Mouse (Mus musculus) midbrain, embryonic 13.5 days (tissue): ENCODE measurements around the gene Dlgap1. TPM values are rescaled to one million over a fixed set of nuclear protein-coding genes. Genes with fewer than 3 reads are reported as not detected.
"Not testable (repeated sequence)": the region's sequence is repeated elsewhere in the genome, so short reads cannot be mapped to it uniquely, and the experiment has no call there.

Experiments used
- ATAC-seq: fragments of 200-750 bp; cut with Nextera tagmentation; 2 replicates; pipeline ENCODE4 v1.8.0; 2017; ENCODE audit warnings: mild to moderate bottlenecking, moderate TSS enrichment, moderate library complexity
- H3K27ac ChIP-seq: fragments of 300-500 bp; sonication (generic); 2 replicates; pipeline ENCODE4 v1.5.1; 2015; ENCODE audit warnings: inconsistent platforms, mild to moderate bottlenecking, moderate library complexity
- H3K27me3 ChIP-seq: fragments of 300-500 bp; sonication (generic); 2 replicates; pipeline ENCODE4 v1.6.1; 2015; ENCODE audit warnings: mild to moderate bottlenecking, inconsistent platforms
- H3K36me3 ChIP-seq: fragments of 300-500 bp; sonication (generic); 2 replicates; pipeline ENCODE4 v1.6.1; 2015; ENCODE audit warnings: mild to moderate bottlenecking, inconsistent platforms
- H3K4me1 ChIP-seq: fragments of 300-500 bp; sonication (generic); replicated peaks from 2 replicates; pipeline ENCODE4 v1.6.1; 2015; ENCODE audit warnings: inconsistent platforms
- H3K4me2 ChIP-seq: fragments of 300-500 bp; sonication (generic); replicated peaks from 2 replicates; pipeline ENCODE4 v1.6.1; 2015; ENCODE audit warnings: moderate library complexity, mild to moderate bottlenecking, inconsistent platforms
- H3K4me3 ChIP-seq: fragments of 300-500 bp; sonication (generic); replicated peaks from 2 replicates; pipeline ENCODE4 v1.5.1; 2015; ENCODE audit warnings: mild to moderate bottlenecking, inconsistent platforms
- H3K9ac ChIP-seq: fragments of 300-500 bp; sonication (generic); replicated peaks from 2 replicates; pipeline ENCODE4 v1.6.1; 2015; ENCODE audit warnings: mild to moderate bottlenecking, inconsistent platforms
- H3K9me3 ChIP-seq: fragments of 300-500 bp; sonication (generic); 2 replicates; pipeline ENCODE4 v1.6.1; 2016; ENCODE audit warnings: mild to moderate bottlenecking, inconsistent platforms
- WGBS: fragments of 180-500 bp; shearing (Covaris S2); methylation state at CpG from one replicate; pipeline ENCODE4 v1.1.7; 2015; 5-methylcytosine and 5-hydroxymethylcytosine counted together
- polyA plus RNA-seq: library from polyadenylated mRNA; unstranded; fragments of >200 nt; fragmentation: Nextera tagmentation; extraction: Ambion mirVana; gene quantifications from 2 replicates; pipeline ENCODE4 v1.2.1, GENCODE M21; 2015

Gene Dlgap1
- polyA plus RNA-seq, 1 experiment from 2014 or later, result 10.1 TPM

GRCm38 (mm10) chr17:70835071-70835790 lies 866.4 kb downstream of the Dlgap1 start:
- Histone ChIP-seq H3K4me3 (peak overlapping the region; percentile 48), H3K36me3 (0 out of 2 replicates have a peak, but pooled peaks cover 6% of the 10 kb centered on the region), H3K4me2 (peak overlapping the region; percentile 78), H3K4me1 (peaks cover 16% of the 10 kb centered on the region), H3K9ac (peak overlapping the region; percentile 72), H3K27me3 (no peaks in the 10 kb centered on the region), H3K9me3 (no peaks in the 10 kb centered on the region), H3K27ac (no peak overlapping the region)
- WGBS, result under 1% methylated on average over 10 of the region's 10 CpGs
- peak; percentile 49 for ATAC-seq

GRCm38 (mm10) chr17:70836820-70837219 lies 867.9 kb downstream of the Dlgap1 start:
- Histone ChIP-seq H3K27me3 (no peaks in the 10 kb centered on the region), H3K4me1 (peaks cover 16% of the 10 kb centered on the region), H3K9me3 (no peaks in the 10 kb centered on the region), H3K27ac (no peak overlapping the region), H3K4me3 (no peak overlapping the region), H3K4me2 (no peak overlapping the region), H3K36me3 (0 out of 2 replicates have a peak, but pooled peaks cover 6% of the 10 kb centered on the region), H3K9ac (no peak overlapping the region)
- 35% methylated on average over 7 of the region's 7 CpGs for WGBS
- ATAC-seq, result no peak

- H3K36me3 ChIP-seq, H3K4me2 ChIP-seq, H3K27me3 ChIP-seq, H3K27ac ChIP-seq, ATAC-seq, H3K9me3 ChIP-seq, H3K9ac ChIP-seq, H3K4me3 ChIP-seq: not testable (repeated sequence)
- 96% methylated on average over 5 of the region's 6 CpGs for WGBS
- H3K4me1 ChIP-seq, result peaks cover 16% of the 10 kb centered on the region
Observed at GRCm38 (mm10) chr17:70837474-70837873, 868.6 kb downstream of the Dlgap1 start.

- Histone ChIP-seq H3K27ac (no peak overlapping the region), H3K4me3 (no peak overlapping the region), H3K9ac (no peak overlapping the region), H3K4me2 (no peak overlapping the region), H3K4me1 (peaks cover 16% of the 10 kb centered on the region), H3K36me3 (0 out of 2 replicates have a peak, but pooled peaks cover 6% of the 10 kb centered on the region), H3K9me3 (no peaks in the 10 kb centered on the region), H3K27me3 (no peaks in the 10 kb centered on the region)
- WGBS, result 89% methylated on average over 7 of the region's 7 CpGs
- ATAC-seq, result no peak
Observed at GRCm38 (mm10) chr17:70838031-70838430, 869.2 kb downstream of the Dlgap1 start.

- Histone ChIP-seq H3K4me1 (peaks cover 16% of the 10 kb centered on the region), H3K4me2 (no peak overlapping the region), H3K9me3 (no peaks in the 10 kb centered on the region), H3K36me3 (0 out of 2 replicates have a peak, but pooled peaks cover 6% of the 10 kb centered on the region), H3K4me3 (no peak overlapping the region), H3K27me3 (no peaks in the 10 kb centered on the region), H3K9ac (no peak overlapping the region), H3K27ac (no peak overlapping the region)
- no peak for ATAC-seq
- WGBS, result 56% methylated on average over 5 of the region's 5 CpGs
Observed at GRCm38 (mm10) chr17:70838533-70838932, 869.7 kb downstream of the Dlgap1 start.

GRCm38 (mm10) chr17:70843252-70843651 lies 874.4 kb downstream of the Dlgap1 start:
- peaks cover 16% of the 10 kb centered on the region for H3K4me1 ChIP-seq
- H3K27ac ChIP-seq, result no peak overlapping the region
- peaks cover 2% of the 10 kb centered on the region; the same call in 1 of the 2 replicates for H3K27me3 ChIP-seq
- no peak for ATAC-seq
- H3K4me2 ChIP-seq, result no peak overlapping the region
- no peaks in the 10 kb centered on the region for H3K9me3 ChIP-seq
- WGBS, result 77% methylated on average over 4 of the region's 4 CpGs
- peaks cover 12% of the 10 kb centered on the region; the same call in 1 of the 2 replicates for H3K36me3 ChIP-seq
- no peak overlapping the region for H3K4me3 ChIP-seq
- H3K9ac ChIP-seq, result no peak overlapping the region

GRCm38 (mm10) chr17:70844971-70845370 lies 876.1 kb downstream of the Dlgap1 start:
- Histone ChIP-seq H3K27ac (no peak overlapping the region), H3K27me3 (peaks cover 19% of the 10 kb centered on the region), H3K36me3 (peaks cover 7% of the 10 kb centered on the region; the same call in 1 of the 2 replicates), H3K4me3 (no peak overlapping the region), H3K4me2 (no peak overlapping the region), H3K9ac (no peak overlapping the region), H3K4me1 (peaks cover 34% of the 10 kb centered on the region), H3K9me3 (no peaks in the 10 kb centered on the region)
- ATAC-seq, result no peak
- 83% methylated on average over 10 of the region's 10 CpGs for WGBS

GRCm38 (mm10) chr17:70845543-70845942 lies 876.7 kb downstream of the Dlgap1 start:
- no peak overlapping the region for H3K4me2 ChIP-seq
- H3K9ac ChIP-seq, result no peak overlapping the region
- no peak overlapping the region for H3K27ac ChIP-seq
- H3K9me3 ChIP-seq, result no peaks in the 10 kb centered on the region
- peaks cover 23% of the 10 kb centered on the region for H3K27me3 ChIP-seq
- WGBS, result 93% methylated on average over 2 of the region's 2 CpGs
- no peak for ATAC-seq
- H3K4me3 ChIP-seq, result no peak overlapping the region
- peaks cover 6% of the 10 kb centered on the region; the same call in 1 of the 2 replicates for H3K36me3 ChIP-seq
- H3K4me1 ChIP-seq, result peaks cover 38% of the 10 kb centered on the region

- no peak overlapping the region; the same call in 1 of the 2 replicates for H3K9ac ChIP-seq
- peaks cover 6% of the 10 kb centered on the region; the same call in 1 of the 2 replicates for H3K36me3 ChIP-seq
- WGBS, result 80% methylated on average over 8 of the region's 8 CpGs
Observed at GRCm38 (mm10) chr17:70846111-70846644, 877.3 kb downstream of the Dlgap1 start.

GRCm38 (mm10) chr17:70847086-70847485 lies 878.2 kb downstream of the Dlgap1 start:
- no peak overlapping the region for H3K27ac ChIP-seq
- peaks cover 52% of the 10 kb centered on the region for H3K4me1 ChIP-seq
- peaks cover 6% of the 10 kb centered on the region; the same call in 1 of the 2 replicates for H3K36me3 ChIP-seq
- WGBS, result 3% methylated on average over 4 of the region's 4 CpGs
- H3K9ac ChIP-seq, result no peak overlapping the region
- H3K9me3 ChIP-seq, result no peaks in the 10 kb centered on the region
- no peak for ATAC-seq
- no peak overlapping the region for H3K4me3 ChIP-seq
- peak overlapping the region; percentile 15; the same call in 1 of the 2 replicates for H3K4me2 ChIP-seq
- H3K27me3 ChIP-seq, result peaks cover 30% of the 10 kb centered on the region

More at GRCm38 (mm10) chr17:70846111-70846644, 877.3 kb downstream of the Dlgap1 start:
- no peak overlapping the region for H3K4me3 ChIP-seq
- ATAC-seq, result no peak
- peaks cover 27% of the 10 kb centered on the region for H3K27me3 ChIP-seq
- H3K9me3 ChIP-seq, result no peaks in the 10 kb centered on the region
- no peak overlapping the region for H3K27ac ChIP-seq
- H3K4me2 ChIP-seq, result no peak overlapping the region
- H3K4me1 ChIP-seq, result peaks cover 43% of the 10 kb centered on the region

- H3K36me3 ChIP-seq, result peaks cover 6% of the 10 kb centered on the region; the same call in 1 of the 2 replicates
- H3K4me3 ChIP-seq, result peak overlapping the region; percentile 70
- WGBS, result under 1% methylated on average over 17 of the region's 17 CpGs
- no peaks in the 10 kb centered on the region for H3K9me3 ChIP-seq
- H3K4me1 ChIP-seq, result peaks cover 59% of the 10 kb centered on the region
- peak overlapping the region; percentile 65; the same call in 1 of the 2 replicates for H3K9ac ChIP-seq
- peak overlapping the region; percentile 97 for H3K4me2 ChIP-seq
- ATAC-seq, result no peak
- peak overlapping the region; percentile 89 for H3K27ac ChIP-seq
- H3K27me3 ChIP-seq, result peaks cover 30% of the 10 kb centered on the region
Observed at GRCm38 (mm10) chr17:70847751-70848510, 879.1 kb downstream of the Dlgap1 start.
